Mouse (Mus musculus) C2C12 (cell line): Measurements from ENCODE around the gene Cmss1.

Experiments used
- CTCF ChIP-seq: IDR thresholded peaks from one replicate; pipeline ENCODE4 v1.5.1; 2011; ENCODE audit not compliant: control insufficient read depth, insufficient read depth, insufficient read length
- MAX ChIP-seq: IDR thresholded peaks from one replicate; pipeline ENCODE4 v1.6.1; 2011; ENCODE audit warnings: mild to moderate bottlenecking, control low read depth
- MYOD1 ChIP-seq: IDR thresholded peaks from one replicate; pipeline ENCODE4 v1.6.1; 2011; ENCODE audit warnings: low read depth; ENCODE audit not compliant: control insufficient read depth, insufficient read length
- MYOG ChIP-seq: IDR thresholded peaks from one replicate; pipeline ENCODE4 v1.6.1; 2011; ENCODE audit not compliant: control insufficient read depth, insufficient read length; ENCODE audit errors: extremely low read depth
- USF1 ChIP-seq: IDR thresholded peaks from one replicate; pipeline ENCODE4 v1.6.1; 2011; ENCODE audit warnings: low read depth, mild to moderate bottlenecking, control low read depth, moderate library complexity

- no peak for TF ChIP-seq CTCF
- no peak for TF ChIP-seq USF1
- no peak for TF ChIP-seq MAX
- TF ChIP-seq MYOG: no peak
- TF ChIP-seq MYOD1: no peak
Measured at GRCm38 (mm10) chr16:57393161-57393560, 213.5 kb downstream of the Cmss1 start.
